Mouse (Mus musculus): ENCODE results near the gene Pdia5. TPM values are rescaled to one million over a fixed set of nuclear protein-coding genes. Genes with fewer than 3 reads are reported as not detected.

The Pdia5 gene
- polyA plus RNA-seq, 1 experiment from 2014 or later: 42.6 TPM

GRCm38 (mm10) chr16:35504266-35504665, 13.6 kb upstream of the Pdia5 start:
- Histone ChIP-seq H3K36me3 (no peaks in the 10 kb centered on the region), H3K9ac (no peak overlapping the region), H3K4me2 (replicated peaks) (no peak overlapping the region), H3K9me3 (0 out of 2 replicates have a peak, but pooled peaks cover 6% of the 10 kb centered on the region), H3K4me1 (no peaks in the 10 kb centered on the region), H3K27ac (no peak overlapping the region), H3K27me3 (no peaks in the 10 kb centered on the region), H3K4me3 (no peak overlapping the region)
- WGBS: 78% methylated on average over 8 of the region's 8 CpGs
- ATAC-seq (ENCODE audit: low FRiP score, low read depth): no peak

- ATAC-seq (ENCODE audit: low FRiP score, low read depth): no peak
- no peak overlapping the region for H3K4me3 ChIP-seq
- 0 out of 2 replicates have a peak, but pooled peaks cover 6% of the 10 kb centered on the region for H3K9me3 ChIP-seq
- no peaks in the 10 kb centered on the region for H3K27me3 ChIP-seq
- H3K36me3 ChIP-seq: no peaks in the 10 kb centered on the region
- H3K9ac ChIP-seq: no peak overlapping the region
- H3K4me2 ChIP-seq (replicated peaks): no peak overlapping the region
- H3K4me1 ChIP-seq: no peaks in the 10 kb centered on the region
- no peak overlapping the region for H3K27ac ChIP-seq
- 90% methylated on average over 11 of the region's 11 CpGs for WGBS
Measured at GRCm38 (mm10) chr16:35502456-35502855, 11.8 kb upstream of the Pdia5 start.

GRCm38 (mm10) chr16:35501106-35501760, 10.6 kb upstream of the Pdia5 start:
- Histone ChIP-seq H3K4me2 (replicated peaks) (no peak overlapping the region), H3K27me3 (no peaks in the 10 kb centered on the region), H3K4me1 (no peaks in the 10 kb centered on the region), H3K36me3 (no peaks in the 10 kb centered on the region), H3K27ac (no peak overlapping the region), H3K9me3 (0 out of 2 replicates have a peak, but pooled peaks cover 6% of the 10 kb centered on the region), H3K9ac (no peak overlapping the region), H3K4me3 (no peak overlapping the region)
- ATAC-seq (ENCODE audit: low FRiP score, low read depth): no peak
- 68% methylated on average over 4 of the region's 4 CpGs for WGBS

- 86% methylated on average over 3 of the region's 3 CpGs for WGBS
- Histone ChIP-seq H3K27me3 (no peaks in the 10 kb centered on the region), H3K36me3 (no peaks in the 10 kb centered on the region), H3K9me3 (0 out of 2 replicates have a peak, but pooled peaks cover 6% of the 10 kb centered on the region), H3K4me1 (no peaks in the 10 kb centered on the region), H3K27ac (no peak overlapping the region), H3K9ac (no peak overlapping the region), H3K4me3 (no peak overlapping the region), H3K4me2 (replicated peaks) (no peak overlapping the region)
- no peak for ATAC-seq (ENCODE audit: low FRiP score, low read depth)
Measured at GRCm38 (mm10) chr16:35500342-35500741, 9.7 kb upstream of the Pdia5 start.

GRCm38 (mm10) chr16:35489793-35490192, 880 bp downstream of the Pdia5 start:
- Histone ChIP-seq H3K36me3 (no peaks in the 10 kb centered on the region), H3K27me3 (peaks cover 12% of the 10 kb centered on the region; the same call in 1 of the 2 replicates), H3K9me3 (no peaks in the 10 kb centered on the region), H3K4me2 (replicated peaks) (peak overlapping the region; percentile 89), H3K4me1 (peaks cover 37% of the 10 kb centered on the region), H3K4me3 (peak overlapping the region; percentile 79), H3K9ac (peak overlapping the region; percentile 78), H3K27ac (no peak overlapping the region)
- 10% methylated on average over 10 of the region's 10 CpGs for WGBS
- no peak for ATAC-seq (ENCODE audit: low FRiP score, low read depth)

- H3K4me3 ChIP-seq: peak overlapping the region; percentile 79
- no peak for ATAC-seq (ENCODE audit: low FRiP score, low read depth)
- no peaks in the 10 kb centered on the region for H3K9me3 ChIP-seq
- H3K27ac ChIP-seq: no peak overlapping the region
- H3K36me3 ChIP-seq: no peaks in the 10 kb centered on the region
- H3K4me1 ChIP-seq: peaks cover 43% of the 10 kb centered on the region
- peaks cover 12% of the 10 kb centered on the region; the same call in 1 of the 2 replicates for H3K27me3 ChIP-seq
- H3K4me2 ChIP-seq (replicated peaks): peak overlapping the region; percentile 89
- 53% methylated on average over 10 of the region's 10 CpGs for WGBS
- H3K9ac ChIP-seq: peak overlapping the region; percentile 15; the same call in 1 of the 2 replicates
Measured at GRCm38 (mm10) chr16:35489066-35489718, 1.5 kb downstream of the Pdia5 start.

- Histone ChIP-seq H3K4me2 (replicated peaks) (no peak overlapping the region), H3K9me3 (no peaks in the 10 kb centered on the region), H3K27ac (no peak overlapping the region), H3K36me3 (no peaks in the 10 kb centered on the region), H3K9ac (no peak overlapping the region), H3K4me3 (no peak overlapping the region), H3K27me3 (peaks cover 12% of the 10 kb centered on the region; the same call in 1 of the 2 replicates), H3K4me1 (peaks cover 50% of the 10 kb centered on the region)
- ATAC-seq (ENCODE audit: low FRiP score, low read depth): no peak
- WGBS: 85% methylated on average over 4 of the region's 4 CpGs
Measured at GRCm38 (mm10) chr16:35487776-35488175, 2.9 kb downstream of the Pdia5 start.

- Histone ChIP-seq H3K27me3 (peaks cover 12% of the 10 kb centered on the region; the same call in 1 of the 2 replicates), H3K4me3 (no peak overlapping the region), H3K36me3 (no peaks in the 10 kb centered on the region), H3K27ac (no peak overlapping the region), H3K4me1 (peaks cover 50% of the 10 kb centered on the region), H3K4me2 (replicated peaks) (no peak overlapping the region), H3K9ac (no peak overlapping the region), H3K9me3 (no peaks in the 10 kb centered on the region)
- no peak for ATAC-seq (ENCODE audit: low FRiP score, low read depth)
- WGBS: 58% methylated on average over 4 of the region's 4 CpGs
Measured at GRCm38 (mm10) chr16:35487056-35487455, 3.6 kb downstream of the Pdia5 start.

- Histone ChIP-seq H3K9me3 (no peaks in the 10 kb centered on the region; the same call in 1 of the 2 replicates), H3K27me3 (peaks cover 12% of the 10 kb centered on the region; the same call in 1 of the 2 replicates), H3K4me3 (no peak overlapping the region), H3K4me2 (replicated peaks) (peak overlapping the region; percentile 29), H3K4me1 (peaks cover 50% of the 10 kb centered on the region), H3K9ac (no peak overlapping the region), H3K27ac (no peak overlapping the region), H3K36me3 (no peaks in the 10 kb centered on the region)
- peak; percentile 35; the same call in 1 of the 2 replicates for ATAC-seq (ENCODE audit: low FRiP score, low read depth)
- 41% methylated on average over 9 of the region's 9 CpGs for WGBS
Measured at GRCm38 (mm10) chr16:35485711-35486110, 5.0 kb downstream of the Pdia5 start.

- Histone ChIP-seq H3K36me3 (no peaks in the 10 kb centered on the region), H3K4me3 (no peak overlapping the region), H3K9me3 (no peaks in the 10 kb centered on the region; the same call in 1 of the 2 replicates), H3K27ac (no peak overlapping the region), H3K4me1 (peaks cover 53% of the 10 kb centered on the region), H3K4me2 (replicated peaks) (no peak overlapping the region), H3K27me3 (peaks cover 9% of the 10 kb centered on the region; the same call in 1 of the 2 replicates), H3K9ac (no peak overlapping the region)
- no peak for ATAC-seq (ENCODE audit: low FRiP score, low read depth)
- 59% methylated on average over 8 of the region's 8 CpGs for WGBS
Measured at GRCm38 (mm10) chr16:35484526-35485233, 6.0 kb downstream of the Pdia5 start.

- 29% methylated on average over 4 of the region's 4 CpGs for WGBS
- ATAC-seq (ENCODE audit: low FRiP score, low read depth): no peak
- H3K4me1 ChIP-seq: peaks cover 53% of the 10 kb centered on the region
- H3K9me3 ChIP-seq: no peaks in the 10 kb centered on the region; the same call in 1 of the 2 replicates
- no peaks in the 10 kb centered on the region for H3K36me3 ChIP-seq
- H3K4me2 ChIP-seq (replicated peaks): no peak overlapping the region
- H3K4me3 ChIP-seq: no peak overlapping the region
- no peak overlapping the region for H3K9ac ChIP-seq
- H3K27ac ChIP-seq: no peak overlapping the region
- 0 out of 2 replicates have a peak, but pooled peaks cover 3% of the 10 kb centered on the region for H3K27me3 ChIP-seq
Measured at GRCm38 (mm10) chr16:35484105-35484504, 6.6 kb downstream of the Pdia5 start.

- Histone ChIP-seq H3K9me3 (no peaks in the 10 kb centered on the region; the same call in 1 of the 2 replicates), H3K27me3 (no peaks in the 10 kb centered on the region), H3K4me3 (no peak overlapping the region), H3K4me1 (peaks cover 28% of the 10 kb centered on the region), H3K9ac (no peak overlapping the region), H3K27ac (no peak overlapping the region), H3K4me2 (replicated peaks) (no peak overlapping the region), H3K36me3 (no peaks in the 10 kb centered on the region)
- ATAC-seq (ENCODE audit: low FRiP score, low read depth): no peak
- 74% methylated on average over 6 of the region's 6 CpGs for WGBS
Measured at GRCm38 (mm10) chr16:35479301-35479700, 11.4 kb downstream of the Pdia5 start.
